Mouse (Mus musculus): Measurements from ENCODE around the gene Olfr1099. TPM values are rescaled to one million over a fixed set of nuclear protein-coding genes. Genes with fewer than 3 reads are reported as not detected.

Olfr1099 gene
- not detected for total RNA-seq (2021)

GRCm38 (mm10) chr2:86960593-86960992, at the start of gene Olfr1099:
Gene Olfr1099 (minus strand): TSS chr2:86960693.
- no peak for DNase-seq
- intact Hi-C loops (cut with DNase I) = no loop called here

GRCm38 (mm10) chr2:86998098-86998497, 37.6 kb upstream of the Olfr1099 start, which contains the start of gene Olfr1102:
Gene Olfr1102 (plus strand): TSS chr2:86998398.
- DNase-seq = no peak
- intact Hi-C loops (cut with DNase I) = no loop called here

- intact Hi-C loops (cut with DNase I) = no loop called here
- DNase-seq = no peak
Observed at GRCm38 (mm10) chr2:86991121-86991520, 30.6 kb upstream of the Olfr1099 start, which contains the start of gene Olfr1101. Gene Olfr1101 (minus strand): TSS chr2:86991221.

- intact Hi-C loops (cut with DNase I) = no loop called here
- DNase-seq = no peak
Observed at GRCm38 (mm10) chr2:86979854-86980253, 19.4 kb upstream of the Olfr1099 start, which contains the start of gene Olfr1100. Gene Olfr1100 (minus strand): TSS chr2:86979954.

- no peak for DNase-seq
- intact Hi-C loops (cut with DNase I) = no loop called here
Observed at GRCm38 (mm10) chr2:86926557-86926956, 33.9 kb downstream of the Olfr1099 start.

GRCm38 (mm10) chr2:86924445-86924844, 36.0 kb downstream of the Olfr1099 start, which contains the start of gene Olfr1098:
Gene Olfr1098 (minus strand): TSS chr2:86924545.
- intact Hi-C loops (cut with DNase I) = no loop called here
- no peak for DNase-seq

- DNase-seq = no peak
- intact Hi-C loops (cut with DNase I) = no loop called here
Observed at GRCm38 (mm10) chr2:86905647-86906046, 54.8 kb downstream of the Olfr1099 start.

Other genes starting within 250 kb of the Olfr1099 start
- not detected for gene Olfr1089, start 227.0 kb downstream of the Olfr1099 start, total RNA-seq (2021)
- gene Olfr1090, start 201.7 kb downstream of the Olfr1099 start, total RNA-seq (2021) = not detected
- gene Olfr1093, start 178.2 kb downstream of the Olfr1099 start, total RNA-seq (2021) = not detected
- gene Olfr141, start 150.7 kb downstream of the Olfr1099 start, total RNA-seq (2021) = not detected
- gene Olfr1094, start 136.0 kb downstream of the Olfr1099 start, total RNA-seq (2021) = not detected
- gene Olfr1095, start 109.0 kb downstream of the Olfr1099 start, total RNA-seq (2021) = not detected
- gene Gm13723, start 85.9 kb downstream of the Olfr1099 start, total RNA-seq (2021) = not detected
- gene Olfr1097, start 68.5 kb downstream of the Olfr1099 start, total RNA-seq (2021) = not detected
- gene Olfr1098, start 36.1 kb downstream of the Olfr1099 start, total RNA-seq (2021) = not detected
- gene Olfr1100, start 19.3 kb upstream of the Olfr1099 start, total RNA-seq (2021) = not detected
- not detected for gene Olfr1101, start 30.5 kb upstream of the Olfr1099 start, total RNA-seq (2021)
- not detected for gene Olfr1102, start 37.7 kb upstream of the Olfr1099 start, total RNA-seq (2021)
- not detected for gene Olfr1104, start 66.4 kb upstream of the Olfr1099 start, total RNA-seq (2021)
- gene Olfr1105, start 75.8 kb upstream of the Olfr1099 start, total RNA-seq (2021) = not detected
- gene Olfr1106, start 91.6 kb upstream of the Olfr1099 start, total RNA-seq (2021) = not detected
- gene Olfr1107, start 115.1 kb upstream of the Olfr1099 start, total RNA-seq (2021) = not detected
- gene Olfr1109, start 135.3 kb upstream of the Olfr1099 start, total RNA-seq (2021) = not detected
- gene Olfr259, start 153.9 kb upstream of the Olfr1099 start, total RNA-seq (2021) = not detected
- gene Olfr1110, start 179.6 kb upstream of the Olfr1099 start, total RNA-seq (2021) = not detected
- not detected for gene Olfr1111, start 191.9 kb upstream of the Olfr1099 start, total RNA-seq (2021)
- not detected for gene Olfr1112, start 227.1 kb upstream of the Olfr1099 start, total RNA-seq (2021)
- gene Olfr1113, start 248.3 kb upstream of the Olfr1099 start, total RNA-seq (2021) = not detected